Mouse (Mus musculus) erythroblast, embryonic 14.5 days (primary cell): ENCODE data around the gene Psmd12.

ENCODE experiments used
- GATA1 ChIP-seq: IDR thresholded peaks from 2 replicates; pipeline ENCODE4 v1.6.1; 2012; ENCODE audit warnings: low read length, inconsistent platforms, mixed read lengths
- TAL1 ChIP-seq: IDR thresholded peaks from 3 replicates; pipeline ENCODE4 v1.6.1; 2012; ENCODE audit warnings: low read length, inconsistent platforms, mixed read lengths

DNA sequence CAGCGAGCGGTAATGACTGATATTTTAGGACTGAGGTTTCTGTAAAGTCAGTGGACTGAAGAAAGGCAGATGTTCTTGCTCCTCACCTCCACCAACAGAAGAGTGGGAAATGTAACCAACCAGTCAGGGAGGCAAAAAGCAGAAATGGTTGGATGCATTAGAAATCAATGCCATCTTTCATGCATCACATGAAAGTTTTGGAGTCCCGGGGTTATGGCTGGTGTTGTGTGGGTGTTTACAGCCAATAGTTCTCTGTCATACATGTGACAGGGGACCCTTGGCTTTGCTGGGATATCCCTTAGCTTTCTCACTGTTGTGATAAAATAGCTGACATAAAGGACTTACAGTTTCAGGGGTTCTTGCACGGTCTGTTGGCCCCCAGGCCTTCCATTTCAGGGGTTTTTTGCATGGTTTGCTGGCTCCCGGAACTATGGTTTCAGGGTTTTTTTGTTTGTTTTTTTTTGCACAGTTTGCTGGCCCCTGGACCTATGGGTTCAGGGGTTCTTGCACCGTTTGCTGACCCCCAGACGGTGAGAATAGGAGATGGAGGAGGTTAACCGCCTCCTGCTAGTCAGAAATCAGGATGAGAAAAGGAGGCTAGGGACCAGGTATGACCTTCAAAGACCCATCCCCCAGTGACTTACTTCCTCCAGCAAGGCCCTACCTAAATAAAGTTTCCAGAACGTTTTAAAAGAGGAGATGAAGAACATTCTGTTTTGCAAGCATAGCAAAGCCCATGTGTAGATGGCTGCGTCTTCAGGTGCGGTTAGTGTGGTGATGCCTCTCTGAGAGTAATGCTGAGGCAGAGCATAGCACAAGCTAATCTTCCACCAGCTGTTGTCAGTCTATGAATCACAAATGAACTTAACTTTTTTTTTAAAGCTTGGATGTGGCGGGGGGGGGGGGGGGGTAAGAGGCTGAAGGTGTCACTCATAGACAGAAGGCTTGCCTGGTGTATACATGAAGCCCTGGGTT lies 35.9 kb upstream of the Psmd12 start:
- no peak for TF ChIP-seq GATA1
- TF ChIP-seq TAL1 = no peak
